Mouse (Mus musculus) kidney, postnatal 10 days (tissue): Measurements from ENCODE around the gene Aplnr.

Source experiments
- DNase-seq: peaks from one replicate; pipeline ENCODE4 v3.0.0; 2021; ENCODE audit warnings: mixed read lengths

Aplnr gene

GRCm38 (mm10) chr2:85137601-85138140 is 1.6 kb downstream of the Aplnr start:
- DNase-seq, result peak; percentile 6

DNA sequence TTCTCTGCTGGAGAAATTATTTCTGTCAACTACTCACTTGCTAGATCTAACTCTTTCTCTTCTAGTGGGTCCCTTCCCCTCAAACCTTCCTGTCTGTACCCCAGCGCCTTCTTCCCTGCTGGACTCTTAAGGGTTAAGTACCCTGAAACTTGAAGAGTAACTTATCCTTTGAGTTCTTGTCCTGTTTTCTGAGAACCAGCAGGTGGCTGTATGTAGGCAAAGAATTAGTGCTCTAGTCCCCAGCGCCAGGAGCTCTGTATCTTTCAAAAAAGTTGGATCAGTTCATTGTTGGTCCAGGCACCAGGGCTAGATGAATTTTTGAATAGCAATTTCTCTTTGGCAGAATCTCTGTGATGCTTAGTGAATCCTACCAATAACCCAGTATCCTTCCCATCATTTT is 2.1 kb downstream of the Aplnr start:
- DNase-seq, result peak; percentile 6

GRCm38 (mm10) chr2:85139393-85139792 is 3.4 kb downstream of the Aplnr start:
- DNase-seq, result no peak

GRCm38 (mm10) chr2:85139846-85140245 is 3.8 kb downstream of the Aplnr start:
- DNase-seq, result no peak

DNA sequence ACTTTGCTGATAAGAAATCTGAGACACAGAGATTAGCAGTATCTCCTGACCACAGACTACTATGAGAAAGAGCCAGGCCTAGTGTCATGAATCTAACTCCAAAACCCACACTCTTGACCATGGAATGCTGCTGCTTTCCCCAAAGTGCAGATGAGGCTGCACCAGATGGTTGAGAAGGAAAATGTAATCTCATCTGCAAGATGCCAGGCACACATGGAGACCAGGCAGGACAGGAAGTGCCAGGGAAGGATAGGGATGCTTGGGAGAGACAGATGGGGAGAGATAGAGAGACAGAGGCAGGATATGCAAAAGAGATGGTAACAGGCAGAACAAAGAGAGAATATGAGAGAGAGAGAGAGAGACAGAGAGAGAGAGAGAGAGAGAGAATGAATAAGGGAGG is 4.8 kb downstream of the Aplnr start:
- no peak for DNase-seq

- DNase-seq, result no peak
Observed at GRCm38 (mm10) chr2:85144908-85145307, 8.9 kb downstream of the Aplnr start.

DNA sequence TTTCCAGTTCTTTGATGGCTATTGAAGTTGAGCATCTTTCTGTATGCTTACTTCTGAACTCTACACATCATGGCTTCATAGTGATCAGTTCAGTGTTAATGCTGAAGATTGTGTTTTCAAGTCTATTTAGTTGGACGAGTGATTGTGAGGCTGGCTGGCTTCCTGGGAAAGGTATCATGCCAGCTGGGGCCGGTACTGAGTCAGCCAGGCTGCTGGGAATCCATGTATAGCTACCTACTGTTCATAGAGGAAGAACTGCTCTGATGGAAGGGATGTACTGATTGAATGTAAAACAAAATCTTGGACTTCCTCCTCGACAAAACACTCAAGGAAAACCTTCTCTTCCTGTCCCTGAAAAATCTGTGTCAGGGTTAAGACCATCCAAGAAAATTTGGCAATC is 9.3 kb downstream of the Aplnr start:
- no peak for DNase-seq

DNA sequence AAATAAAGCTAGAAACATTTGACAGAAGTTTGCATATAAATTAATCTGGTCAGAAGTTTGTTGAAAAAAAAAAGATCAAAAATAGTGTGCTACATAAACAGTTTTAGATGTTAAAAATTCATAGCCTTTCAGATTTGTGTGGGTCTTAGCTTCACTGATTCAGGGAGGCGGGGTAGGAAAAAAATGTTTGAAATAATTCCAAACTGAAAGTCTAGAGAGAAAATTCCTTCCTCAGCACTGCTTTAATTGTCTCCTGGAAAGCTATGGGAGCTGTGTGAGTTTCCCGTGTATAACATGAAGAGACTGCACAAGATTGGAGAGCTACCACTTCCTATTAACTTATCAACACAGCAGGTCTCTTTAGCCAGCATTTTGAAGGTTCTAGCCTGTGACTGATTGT is 11.5 kb downstream of the Aplnr start:
- DNase-seq, result no peak

- DNase-seq, result no peak
Observed at GRCm38 (mm10) chr2:85150373-85150772, 14.3 kb downstream of the Aplnr start.

GRCm38 (mm10) chr2:85151233-85151632 is 15.2 kb downstream of the Aplnr start:
- DNase-seq, result no peak

GRCm38 (mm10) chr2:85155334-85155733 is 19.3 kb downstream of the Aplnr start:
- DNase-seq, result peak; percentile 75

- DNase-seq, result no peak
Observed at GRCm38 (mm10) chr2:85156136-85156535, 20.1 kb downstream of the Aplnr start.

GRCm38 (mm10) chr2:85157382-85157781 is 21.4 kb downstream of the Aplnr start:
- DNase-seq, result no peak

GRCm38 (mm10) chr2:85160901-85161637 is 25.0 kb downstream of the Aplnr start:
- no peak for DNase-seq

DNA sequence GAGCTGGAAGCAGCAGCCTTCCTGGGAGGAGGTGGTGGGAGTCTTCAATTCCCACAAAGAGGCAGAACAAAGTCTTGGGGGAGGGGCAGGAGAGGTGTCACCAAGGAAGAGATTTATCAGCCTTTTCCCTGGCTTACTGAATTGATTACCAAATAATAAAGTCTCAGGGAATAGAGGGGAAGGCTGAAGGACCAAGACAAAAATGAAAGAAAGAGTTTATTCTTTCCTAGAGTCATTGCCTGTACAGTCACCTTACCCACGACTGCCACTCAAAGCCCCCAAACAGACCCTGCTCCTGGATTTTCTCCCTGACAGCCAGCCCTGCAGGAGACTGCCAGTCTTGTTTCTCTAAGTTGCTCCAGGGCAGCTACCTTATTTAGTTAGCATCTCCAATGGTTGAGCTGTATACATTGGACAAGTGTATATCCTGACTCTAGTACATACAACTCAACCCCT is 25.6 kb downstream of the Aplnr start:
- DNase-seq, result no peak

DNA sequence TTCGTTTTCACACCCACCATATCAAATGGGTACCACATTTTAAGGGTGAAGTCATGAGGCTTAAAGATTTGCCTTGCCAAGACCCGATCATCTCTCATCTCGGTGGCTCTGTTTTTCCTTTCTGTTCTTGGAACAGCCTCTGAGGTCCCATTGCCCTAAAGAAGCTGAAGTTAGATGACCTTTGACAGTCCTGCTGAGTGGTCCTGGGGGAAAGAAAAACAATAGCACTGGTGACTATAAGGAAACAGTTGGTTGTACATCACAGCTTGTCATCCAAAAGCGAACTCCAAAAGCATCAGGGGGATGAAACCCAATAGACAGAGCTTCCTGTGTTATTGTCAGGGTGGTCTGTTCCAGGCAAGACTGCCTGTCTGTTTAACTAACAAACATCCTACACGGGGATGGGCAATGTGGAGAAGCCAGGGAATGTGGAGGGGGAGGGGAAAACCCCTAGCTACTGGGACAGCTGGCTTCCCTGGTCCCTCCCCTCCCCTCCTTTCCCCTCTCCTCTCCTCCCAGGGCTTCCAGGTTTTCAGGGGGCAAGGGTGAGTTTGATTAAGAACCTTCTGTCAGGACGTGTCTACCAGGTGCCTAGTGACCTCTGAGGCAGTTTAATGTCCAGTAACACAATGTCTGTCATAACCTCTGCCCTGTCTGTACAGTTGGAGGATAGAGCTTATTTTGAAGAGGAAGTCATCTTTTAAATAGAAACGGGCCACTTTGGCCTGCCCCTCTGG is 27.5 kb downstream of the Aplnr start:
- peak; percentile 74 for DNase-seq

- DNase-seq, result peak; percentile 45
Observed at GRCm38 (mm10) chr2:85167624-85168023, 31.6 kb downstream of the Aplnr start.

GRCm38 (mm10) chr2:85168327-85168726 is 32.3 kb downstream of the Aplnr start:
- DNase-seq, result no peak

GRCm38 (mm10) chr2:85172071-85172762 is 36.2 kb downstream of the Aplnr start:
- peak; percentile 51 for DNase-seq

DNA sequence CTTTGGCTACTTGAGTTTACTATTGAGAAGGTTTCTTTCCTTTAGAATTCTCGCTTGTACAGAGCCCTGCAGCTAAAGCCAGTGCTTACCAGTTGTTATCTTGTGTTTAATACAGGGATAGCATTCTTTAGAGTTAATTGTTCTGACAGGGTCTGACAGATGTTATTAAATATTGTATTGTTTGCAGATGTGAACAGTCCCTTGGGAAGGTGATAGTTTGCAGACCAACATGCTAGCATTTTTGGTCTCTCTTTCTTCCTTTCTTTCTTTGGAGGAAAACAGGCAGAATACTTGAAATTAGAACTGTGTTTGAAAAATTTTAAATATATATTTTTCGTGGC is 36.7 kb downstream of the Aplnr start:
- DNase-seq, result no peak

GRCm38 (mm10) chr2:85173545-85173944 is 37.5 kb downstream of the Aplnr start:
- no peak for DNase-seq

GRCm38 (mm10) chr2:85178139-85178800 is 42.2 kb downstream of the Aplnr start:
- no peak for DNase-seq

DNA sequence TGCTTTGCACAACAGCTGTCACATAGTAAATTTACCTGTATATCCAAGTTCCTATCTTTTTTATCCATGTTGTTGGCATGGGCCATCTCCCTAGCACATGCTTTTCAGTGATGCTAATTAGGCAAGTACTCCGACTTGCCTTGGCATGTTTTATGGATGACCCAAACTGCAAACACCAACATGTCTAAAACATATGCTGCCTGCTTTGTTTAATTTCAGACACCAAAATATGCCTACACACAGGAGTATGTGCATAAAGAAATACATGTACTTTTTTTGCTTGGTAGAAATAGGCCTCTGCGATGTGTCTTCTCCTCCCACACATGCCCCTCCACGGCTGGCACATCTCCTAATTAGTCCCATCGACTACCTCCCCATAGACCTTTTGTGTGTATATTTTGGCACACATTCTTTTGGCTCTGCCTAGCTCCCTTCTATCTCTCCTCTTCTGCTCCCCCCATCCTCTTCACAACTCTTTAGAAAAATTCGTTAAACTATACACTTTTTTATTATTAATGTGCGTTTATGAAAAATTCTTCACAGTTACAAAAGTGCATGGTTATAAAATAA is 51.6 kb downstream of the Aplnr start:
- no peak for DNase-seq
